Mouse (Mus musculus) liver, postnatal 0 days (tissue): ENCODE measurements at regions not wholly inside any gene's neighbourhood (a gene's known extent, or its start where the extent isn't known, plus 50 kb on each side); places are given as distances from the start of the nearest gene placed in this dataset.

Source experiments
- CTCF ChIP-seq: sonication (generic); IDR thresholded peaks from 2 replicates; pipeline ENCODE4 v1.5.1; 2016; ENCODE audit warnings: antibody characterized with exemption, low read depth
- EP300 ChIP-seq: IDR thresholded peaks from 2 replicates; pipeline ENCODE4 v1.6.1; 2016; ENCODE audit warnings: antibody characterized with exemption, low read depth, mild to moderate bottlenecking

- TF ChIP-seq CTCF (no peak), EP300 (no peak)
These were observed 356.3 kb upstream of the Npvf start for GRCm38 (mm10) chr6:51010536-51010935.
